ENCODE assay signal across 15 mouse cellular contexts in the genomic region with DNA sequence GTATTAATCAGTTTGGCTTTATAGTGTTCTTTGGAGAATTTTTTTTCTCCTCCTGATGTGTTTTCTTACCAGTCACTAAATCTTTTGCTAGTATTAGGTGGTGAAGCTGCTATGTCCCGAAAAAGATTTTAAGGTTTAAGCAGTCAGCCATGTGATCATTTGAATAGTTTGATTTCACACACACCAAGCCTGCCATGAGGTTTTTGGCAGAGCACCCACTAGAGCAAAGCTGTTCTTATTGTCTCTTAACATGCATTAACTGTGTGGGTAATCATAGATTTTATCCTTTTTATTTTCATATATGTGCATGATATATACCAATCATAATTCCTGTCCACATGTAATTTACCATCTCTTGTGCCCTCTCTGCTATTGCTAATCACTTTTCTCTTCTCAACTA.
"Had no signal": no experiment of that assay in that cellular context is flagged by ENCODE, and none has a peak within 500 bp of the region (broad histone marks: within the 10 kb centered on the region; RNA-seq: fewer than 3 reads in every experiment).

No protein-coding gene starts in this region.

- H3K27ac ChIP-seq: lung, embryonic 15.5 days; macrophage; midbrain, embryonic 13.5 days; midbrain, embryonic 15.5 days; neural tube, embryonic 12.5 days; stomach, embryonic 15.5 days; stomach, postnatal 0 days had no signal

- H3K36me3 ChIP-seq: lung, embryonic 15.5 days; midbrain, embryonic 13.5 days; midbrain, embryonic 15.5 days; neural tube, embryonic 12.5 days; stomach, embryonic 15.5 days had no signal

- H3K9ac ChIP-seq: lung, embryonic 15.5 days; midbrain, embryonic 13.5 days; midbrain, embryonic 15.5 days; neural tube, embryonic 12.5 days; stomach, embryonic 15.5 days had no signal

- H3K4me3 ChIP-seq: lung, embryonic 15.5 days; megakaryocyte, embryonic 14.5 days; midbrain, embryonic 13.5 days; midbrain, embryonic 15.5 days; neural tube, embryonic 12.5 days; stomach, embryonic 15.5 days had no signal

- ATAC-seq: midbrain, embryonic 13.5 days; midbrain, embryonic 15.5 days had no signal

- DNase-seq: lung, postnatal 14 days; lung, postnatal 36 days; right cerebral cortex, postnatal 14 days; thymus, adult 2 months; thymus, postnatal 25 days; thymus, postnatal 4 days had no signal

- H3K4me1 ChIP-seq: midbrain, embryonic 13.5 days; midbrain, embryonic 15.5 days; neural tube, embryonic 12.5 days; stomach, embryonic 15.5 days had no signal

- H3K27me3 ChIP-seq: lung, embryonic 15.5 days; megakaryocyte, embryonic 14.5 days; midbrain, embryonic 13.5 days; midbrain, embryonic 15.5 days; neural tube, embryonic 12.5 days; stomach, embryonic 15.5 days had no signal

- H3K4me2 ChIP-seq: lung, embryonic 15.5 days; midbrain, embryonic 11.5 days; midbrain, embryonic 13.5 days; midbrain, embryonic 15.5 days; neural tube, embryonic 12.5 days; stomach, embryonic 15.5 days had no signal

- H3K9me3 ChIP-seq: lung, embryonic 15.5 days; megakaryocyte, embryonic 14.5 days; midbrain, embryonic 13.5 days; midbrain, embryonic 15.5 days; neural tube, embryonic 12.5 days; stomach, embryonic 15.5 days had no signal
